Mouse (Mus musculus): Measurements from ENCODE around the gene Fbxw14. TPM values are rescaled to one million over a fixed set of nuclear protein-coding genes. Genes with fewer than 3 reads are reported as not detected.
"Not testable (repeated sequence)": the region's sequence is repeated elsewhere in the genome, so short reads cannot be mapped to it uniquely, and the experiment has no call there.

Gene Fbxw14
- polyA plus RNA-seq (2015; fragmentation: Nextera tagmentation; extraction: Ambion mirVana): not detected in 2 replicates

- ATAC-seq (ENCODE audit: low FRiP score, low read depth): not testable (repeated sequence)
- 67% methylated on average over 1 of the region's 1 CpGs for WGBS
Measured at GRCm38 (mm10) chr9:109287576-109287975, at the start of gene Fbxw14. TSS of gene Fbxw14 (minus strand) at chr9:109287676.

GRCm38 (mm10) chr9:109263041-109263440 lies 24.4 kb downstream of the Fbxw14 start:
- H3K9me3 ChIP-seq: no peaks in the 10 kb centered on the region
- no peak for ATAC-seq (ENCODE audit: low FRiP score, low read depth)
- no peaks in the 10 kb centered on the region for H3K4me1 ChIP-seq
- WGBS: 67% methylated on average over 2 of the region's 2 CpGs
- H3K4me2 ChIP-seq (replicated peaks): no peak overlapping the region
- H3K36me3 ChIP-seq: no peaks in the 10 kb centered on the region
- no peaks in the 10 kb centered on the region for H3K27me3 ChIP-seq
- no peak overlapping the region for H3K9ac ChIP-seq
- no peak overlapping the region for H3K27ac ChIP-seq
- no peak overlapping the region for H3K4me3 ChIP-seq

More at GRCm38 (mm10) chr9:109287576-109287975, at the start of gene Fbxw14:
- H3K27me3 ChIP-seq; H3K4me1 ChIP-seq; H3K4me2 ChIP-seq (replicated peaks); H3K4me3 ChIP-seq; H3K27ac ChIP-seq; H3K36me3 ChIP-seq; H3K9ac ChIP-seq; H3K9me3 ChIP-seq: not testable (repeated sequence)

- no peak for ATAC-seq (ENCODE audit: low FRiP score, low read depth)
- Histone ChIP-seq H3K4me1 (no peaks in the 10 kb centered on the region), H3K36me3 (no peaks in the 10 kb centered on the region), H3K4me2 (replicated peaks) (no peak within 1 kb of the TSS), H3K4me3 (no peak within 1 kb of the TSS), H3K27me3 (no peaks in the 10 kb centered on the region), H3K9me3 (no peaks in the 10 kb centered on the region), H3K9ac (no peak within 1 kb of the TSS), H3K27ac (no peak within 1 kb of the TSS)
- WGBS: 88% methylated on average over 1 of the region's 1 CpGs
Measured at GRCm38 (mm10) chr9:109234654-109235053, 52.8 kb downstream of the Fbxw14 start, which contains the start of gene Fbxw20. TSS of gene Fbxw20 (minus strand) at chr9:109234754.

Other genes with a start within 250 kb of the Fbxw14 start
- gene Shisa5, start 249.1 kb downstream of the Fbxw14 start, polyA plus RNA-seq (2015; fragmentation: Nextera tagmentation; extraction: Ambion mirVana): 84.1 and 87.1 TPM in 2 replicates
- gene Trex1, start 227.9 kb downstream of the Fbxw14 start, polyA plus RNA-seq (2015; fragmentation: Nextera tagmentation; extraction: Ambion mirVana): 9.0 and 11.8 TPM in 2 replicates
- 29.0 and 31.1 TPM in 2 replicates for gene Atrip, start 213.6 kb downstream of the Fbxw14 start, polyA plus RNA-seq (2015; fragmentation: Nextera tagmentation; extraction: Ambion mirVana)
- 13.4 and 14.2 TPM in 2 replicates for gene Ccdc51, start 205.2 kb downstream of the Fbxw14 start, polyA plus RNA-seq (2015; fragmentation: Nextera tagmentation; extraction: Ambion mirVana)
- gene Tma7, start 205.1 kb downstream of the Fbxw14 start, polyA plus RNA-seq (2015; fragmentation: Nextera tagmentation; extraction: Ambion mirVana): 711 TPM in 2 replicates
- gene Plxnb1, start 192.3 kb downstream of the Fbxw14 start, polyA plus RNA-seq (2015; fragmentation: Nextera tagmentation; extraction: Ambion mirVana): 13.0 and 13.4 TPM in 2 replicates
- gene Fbxw21, start 125.6 kb downstream of the Fbxw14 start, polyA plus RNA-seq (2015; fragmentation: Nextera tagmentation; extraction: Ambion mirVana): not detected in 2 replicates
- not detected in 2 replicates for gene Fbxw13, start 91.7 kb downstream of the Fbxw14 start, polyA plus RNA-seq (2015; fragmentation: Nextera tagmentation; extraction: Ambion mirVana)
- not detected in 2 replicates for gene Fbxw20, start 52.9 kb downstream of the Fbxw14 start, polyA plus RNA-seq (2015; fragmentation: Nextera tagmentation; extraction: Ambion mirVana)
- gene Fbxw28, start 52.0 kb upstream of the Fbxw14 start, polyA plus RNA-seq (2015; fragmentation: Nextera tagmentation; extraction: Ambion mirVana): not detected in 2 replicates
- gene Fbxw22, start 116.6 kb upstream of the Fbxw14 start, polyA plus RNA-seq (2015; fragmentation: Nextera tagmentation; extraction: Ambion mirVana): not detected in 2 replicates
- not detected in 2 replicates for gene Fbxw16, start 161.5 kb upstream of the Fbxw14 start, polyA plus RNA-seq (2015; fragmentation: Nextera tagmentation; extraction: Ambion mirVana)
- not detected in 2 replicates for gene Fbxw19, start 208.2 kb upstream of the Fbxw14 start, polyA plus RNA-seq (2015; fragmentation: Nextera tagmentation; extraction: Ambion mirVana)